Mouse (Mus musculus) heart, adult 9 months (tissue): ENCODE measurements at regions not wholly inside any gene's neighbourhood (a gene's known extent, or its start where the extent isn't known, plus 50 kb on each side); places are given as distances from the start of the nearest gene placed in this dataset.

Experiments
- DNase-seq, 2 experiments: peaks; one replicate each; pipeline ENCODE4 v3.0.0; 2022; ENCODE audit warnings: low spot score in 2 of 2

DNA sequence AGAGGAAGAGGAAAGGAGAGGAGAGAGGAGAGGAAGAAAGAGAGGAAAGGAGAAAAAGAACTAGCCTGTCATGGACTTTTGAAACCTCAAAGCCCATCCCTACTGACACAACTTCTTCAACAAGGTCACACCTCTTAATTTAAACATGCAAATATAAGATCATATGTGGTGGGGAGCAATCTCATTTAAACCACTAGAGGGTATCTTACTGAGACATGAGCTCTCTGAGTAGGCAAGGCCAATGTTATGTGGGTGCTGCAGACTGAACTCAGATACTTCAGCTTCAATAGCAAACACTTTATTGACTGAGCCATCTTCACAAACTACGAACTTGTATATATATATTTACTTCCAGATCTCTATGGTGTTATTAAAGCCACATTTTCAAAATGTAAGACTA lies 156.9 kb downstream of the Mex3b start:
- DNase-seq: no peak

- DNase-seq: no peak
Measured at GRCm38 (mm10) chr7:83031101-83031500, 164.0 kb downstream of the Mex3b start.

DNA sequence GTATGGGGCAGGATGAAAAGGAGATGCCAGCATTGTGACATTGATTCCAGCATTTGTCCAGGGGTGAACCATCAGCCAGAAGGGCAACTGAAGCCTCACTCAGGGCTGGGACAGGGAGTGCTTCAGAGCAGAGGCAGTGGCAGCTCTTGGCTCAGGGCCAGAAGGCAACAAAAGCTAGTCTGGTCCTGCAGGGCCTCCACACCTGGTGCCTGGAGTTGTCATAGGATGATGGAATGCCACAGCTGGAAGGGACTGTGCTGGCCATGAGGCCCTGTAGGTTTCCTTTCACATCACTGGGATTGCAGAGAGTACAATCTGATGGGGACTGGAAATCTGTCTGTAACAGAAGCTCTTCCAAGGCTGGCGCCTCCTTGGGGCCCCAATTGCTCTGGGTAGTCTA lies 164.9 kb downstream of the Mex3b start:
- no peak for DNase-seq

- no peak for DNase-seq
Measured at GRCm38 (mm10) chr7:83032924-83033323, 165.8 kb downstream of the Mex3b start.

GRCm38 (mm10) chr7:83035190-83035589 lies 168.1 kb downstream of the Mex3b start:
- no peak for DNase-seq

DNA sequence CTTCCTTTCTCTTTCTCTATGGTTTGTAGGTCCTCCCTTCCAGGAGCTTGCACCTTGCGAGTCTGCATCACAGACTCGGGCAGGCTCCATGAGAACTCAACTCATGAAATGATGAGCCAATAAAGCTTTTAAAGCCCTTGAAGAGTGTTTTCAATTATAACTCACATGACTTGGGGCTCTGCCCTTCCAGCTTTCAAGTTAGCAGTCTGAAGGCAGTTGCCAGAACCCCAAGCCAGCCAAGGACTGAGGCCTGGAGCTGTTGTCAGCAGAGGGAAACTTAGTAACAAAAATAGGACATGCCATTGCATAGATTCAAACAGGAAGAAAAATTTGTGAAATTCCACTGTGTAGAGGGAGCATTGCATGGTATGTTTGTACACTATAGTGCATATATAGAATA lies 169.3 kb downstream of the Mex3b start:
- DNase-seq: peak; percentile 20 to 35

GRCm38 (mm10) chr7:83037100-83037499 lies 170.0 kb downstream of the Mex3b start:
- no peak for DNase-seq

GRCm38 (mm10) chr7:83037714-83038113 lies 170.6 kb downstream of the Mex3b start:
- DNase-seq: no peak

GRCm38 (mm10) chr7:83043746-83044145 lies 176.6 kb downstream of the Mex3b start:
- DNase-seq: no peak

DNA sequence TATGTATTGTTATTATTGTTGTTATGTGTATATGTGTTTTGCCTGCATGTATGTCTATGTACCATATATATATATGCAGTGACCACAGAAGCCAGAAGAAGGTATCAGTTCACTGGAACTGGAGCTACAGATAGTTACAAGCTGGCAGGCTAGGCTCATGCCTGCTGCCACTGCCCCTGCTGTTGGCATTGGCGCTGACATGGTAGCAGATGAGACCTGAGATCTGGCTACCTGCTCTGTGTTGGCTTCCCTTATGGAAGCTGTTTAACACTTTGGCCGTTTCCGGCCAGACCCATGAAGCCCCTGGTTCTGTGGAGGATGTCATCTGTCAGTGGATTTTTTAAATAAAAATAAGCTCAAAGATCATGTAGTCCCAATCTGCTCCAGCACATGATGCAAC lies 178.1 kb downstream of the Mex3b start:
- DNase-seq: no peak

GRCm38 (mm10) chr7:83050011-83050410 lies 182.9 kb downstream of the Mex3b start:
- DNase-seq: no peak

- no peak for DNase-seq
Measured at GRCm38 (mm10) chr7:83050833-83051497, 183.8 kb downstream of the Mex3b start.

DNA sequence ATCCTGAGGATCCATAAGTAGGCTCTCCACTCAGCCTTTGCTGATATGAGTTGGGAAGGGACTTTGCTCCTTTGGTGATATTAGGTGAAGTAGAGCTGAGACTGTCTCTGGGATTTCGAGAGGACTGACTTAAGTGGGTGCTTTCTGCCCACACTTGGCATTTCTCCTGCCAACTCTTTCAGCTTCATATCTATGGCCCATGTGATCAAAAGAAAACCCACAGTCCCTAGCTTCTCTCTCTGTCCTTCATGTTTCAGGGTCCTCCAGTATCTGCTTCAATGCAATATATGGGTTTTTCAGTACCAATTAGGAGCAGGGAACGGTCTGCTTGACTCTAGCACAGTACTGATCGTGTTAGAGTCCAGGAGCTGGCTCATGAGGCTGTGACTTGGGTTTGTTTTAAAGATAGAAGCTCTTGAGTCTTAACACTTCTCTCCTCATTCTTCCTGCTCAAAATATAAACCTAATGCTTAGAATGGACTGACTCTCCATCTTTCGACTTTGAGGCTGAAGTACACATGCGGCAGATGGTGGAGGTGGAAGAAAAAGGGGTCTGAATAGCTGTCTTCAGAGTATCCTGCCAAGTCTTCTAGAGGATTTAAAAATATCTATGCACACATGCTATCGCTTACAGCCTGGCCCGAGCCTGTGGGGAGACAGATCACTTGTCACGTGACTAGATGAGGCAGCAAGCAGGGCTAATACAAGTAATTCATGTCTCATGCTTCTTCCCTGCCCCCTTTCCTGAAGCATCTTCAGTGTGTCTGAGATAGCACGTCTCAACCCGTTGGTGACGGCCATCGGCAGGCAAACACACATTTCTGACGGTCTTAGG lies 189.2 kb downstream of the Mex3b start:
- DNase-seq: no peak

DNA sequence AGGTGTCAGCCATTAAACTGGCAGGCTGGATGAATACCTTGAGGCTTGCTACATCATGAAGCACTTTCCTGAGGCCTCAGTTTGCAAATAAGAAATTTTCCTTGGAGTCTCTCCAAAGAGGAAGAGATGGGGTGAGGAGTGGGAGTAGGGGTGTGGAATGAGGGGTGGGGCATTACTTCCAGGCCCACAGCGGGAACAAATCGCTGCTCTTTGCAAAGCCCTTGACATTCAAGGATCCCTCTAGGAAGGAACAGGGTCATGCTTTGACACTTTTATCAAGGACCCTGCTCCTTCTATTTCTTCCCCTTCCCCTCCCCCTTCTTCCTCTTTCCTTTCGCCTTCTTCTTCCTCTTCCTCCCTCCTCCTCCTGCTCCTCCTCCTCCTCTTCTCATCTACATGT lies 193.2 kb downstream of the Mex3b start:
- no peak for DNase-seq

- DNase-seq: no peak
Measured at GRCm38 (mm10) chr7:83060733-83061132, 193.6 kb downstream of the Mex3b start.

DNA sequence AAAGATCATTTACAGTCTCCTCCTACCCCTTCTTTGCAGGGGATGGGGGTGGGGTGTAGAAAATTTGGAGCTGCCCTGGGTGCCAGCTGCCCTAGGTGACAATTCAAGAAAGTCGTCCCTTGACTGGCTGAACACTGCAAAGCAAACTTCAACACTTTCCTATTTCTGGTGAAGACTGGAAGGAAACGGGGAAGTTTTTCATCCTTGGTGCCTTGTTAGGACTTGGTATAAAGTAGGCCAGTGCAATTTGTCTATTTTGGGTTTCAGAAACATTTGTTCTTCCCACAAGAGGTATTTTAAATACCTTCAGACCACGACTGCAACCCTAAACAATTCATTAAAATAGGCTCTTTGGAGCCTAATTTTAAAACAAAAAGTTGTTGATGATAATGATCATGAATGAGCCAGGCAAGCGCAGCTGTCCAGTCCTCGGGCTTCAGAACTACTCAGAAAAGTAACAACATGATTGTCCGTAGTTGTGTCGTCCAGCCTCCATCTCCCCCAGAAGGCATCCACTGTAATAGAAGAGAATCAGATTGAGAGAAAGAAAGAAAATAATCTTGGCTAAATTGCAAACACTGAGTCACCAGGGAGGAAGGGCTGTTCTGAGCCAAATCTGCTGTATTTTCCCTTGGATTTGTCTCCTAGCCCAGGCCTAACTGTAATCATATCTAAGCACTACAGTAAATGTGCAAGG lies 194.2 kb downstream of the Mex3b start:
- DNase-seq: no peak

DNA sequence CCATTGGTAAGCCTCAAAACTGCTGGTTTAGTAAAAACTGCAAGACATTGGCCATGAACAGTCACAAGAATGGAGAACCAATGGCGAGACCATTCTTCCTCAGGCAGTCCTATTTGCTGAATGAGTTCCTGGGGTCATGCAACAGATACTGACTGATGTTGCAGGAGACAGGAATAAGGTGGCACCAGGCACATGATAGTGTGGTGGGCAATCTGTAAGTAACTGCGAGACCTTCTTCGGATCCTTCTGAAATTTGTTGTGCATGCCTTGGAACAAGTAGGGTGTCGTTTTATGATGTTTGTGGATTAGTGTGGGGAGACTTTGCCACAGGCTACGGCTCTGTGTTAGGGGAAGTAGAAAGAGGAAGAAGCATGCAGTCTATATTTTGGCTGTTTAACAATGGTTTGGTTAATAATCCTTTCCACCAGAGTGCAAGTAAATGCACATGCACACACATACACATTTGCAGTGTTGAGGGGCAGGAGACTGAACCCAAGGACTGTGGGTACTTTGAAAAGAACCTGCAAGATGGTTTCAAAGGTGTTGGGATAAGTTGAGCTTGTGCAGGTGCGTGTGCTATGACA lies 194.9 kb downstream of the Mex3b start:
- no peak for DNase-seq

DNA sequence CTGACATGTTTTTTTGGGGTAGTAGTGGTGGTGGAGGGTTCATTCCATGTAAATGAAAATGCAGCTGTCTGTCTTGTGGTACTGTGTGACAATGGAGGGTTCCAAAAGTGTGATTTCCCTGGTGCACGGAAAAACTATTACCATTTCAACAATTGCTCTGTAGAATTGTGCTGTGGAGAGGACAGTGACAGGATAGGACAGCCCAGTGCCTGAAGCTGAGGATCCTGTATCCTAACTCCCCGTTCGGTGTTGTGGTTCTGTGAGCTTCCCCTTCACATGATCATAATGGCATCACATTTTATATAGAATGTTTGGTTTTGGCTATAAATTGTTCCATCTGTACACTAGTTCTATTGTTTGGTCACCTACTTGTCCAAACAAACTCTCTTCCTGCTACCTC lies 196.4 kb downstream of the Mex3b start:
- DNase-seq: no peak

GRCm38 (mm10) chr7:83065341-83065740 lies 198.2 kb downstream of the Mex3b start:
- no peak for DNase-seq

GRCm38 (mm10) chr7:83074399-83074970 lies 207.4 kb downstream of the Mex3b start:
- no peak for DNase-seq

GRCm38 (mm10) chr7:83075159-83075952 lies 208.2 kb downstream of the Mex3b start:
- no peak for DNase-seq
